Mouse (Mus musculus): Measurements from ENCODE around the gene Myo1e.

GRCm38 (mm10) chr9:70416412-70416811 lies 209.3 kb downstream of the Myo1e start:
- TF ChIP-seq CTCF (IDR thresholded peaks at IDR 0.05; ENCODE audit: low read depth, low read length) (peak; percentile 67), POLR2A (IDR thresholded peaks at IDR 0.05; ENCODE audit: extremely low read depth, insufficient read depth, low read length) (no peak)
